Mouse (Mus musculus) cerebellum, postnatal 25 days (tissue): ENCODE data around the gene Phospho2.
A peak's percentile ranks its signal among the peaks of the same experiment; 100 is the strongest.
"Not testable (repeated sequence)": the region's sequence is repeated elsewhere in the genome, so short reads cannot be mapped to it uniquely, and the experiment has no call there.

ENCODE experiments used
- DNase-seq, 2 experiments: peaks; one replicate each; pipeline ENCODE4 v3.0.0; 2021; ENCODE audit warnings: mixed read lengths in 2 of 2

Phospho2 gene

DNA sequence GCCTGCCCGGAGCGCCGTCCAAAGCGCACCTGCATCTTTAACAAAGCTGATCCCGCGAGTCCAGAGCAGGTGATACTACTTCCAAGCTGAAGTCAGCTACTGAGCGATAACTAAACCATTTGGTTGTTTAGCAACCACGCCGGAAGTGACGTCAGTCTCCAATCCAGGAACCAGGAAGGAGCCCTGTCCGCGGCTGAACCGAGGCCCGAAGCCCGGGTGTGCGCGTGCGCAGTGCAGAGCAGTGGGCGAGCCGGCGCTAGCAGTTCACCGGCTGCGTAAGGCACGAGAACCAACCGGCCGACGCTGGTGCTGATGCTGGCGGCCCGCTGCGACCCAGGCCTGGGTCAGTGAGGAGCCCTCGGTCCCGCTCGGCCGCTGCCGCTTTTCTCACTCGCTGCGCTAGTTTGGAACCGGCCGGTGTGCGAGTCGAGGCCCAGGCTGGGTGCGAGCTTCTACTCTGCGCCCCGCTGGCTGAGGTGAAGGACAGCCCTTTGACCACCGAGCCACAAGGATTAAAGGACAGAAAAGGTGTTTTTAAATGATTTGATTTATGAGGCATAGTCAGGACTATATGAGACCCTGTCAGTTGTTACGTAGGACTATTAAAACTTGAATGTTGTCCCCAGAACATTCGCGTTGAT, at the start of gene Phospho2, which contains the start of gene Ccdc173:
TSS of gene Phospho2 (plus strand) at position 195 of the 641 bp plus-strand sequence.
TSS of gene Ccdc173 (minus strand) at position 147 of the 641 bp plus-strand sequence.
- peak; percentile 98 to 99 for DNase-seq

GRCm38 (mm10) chr2:69745091-69745490, 44.3 kb upstream of the Phospho2 start:
- DNase-seq, result peak in 1 of 2 experiments; percentile 21

- no peak for DNase-seq
Observed at GRCm38 (mm10) chr2:69760980-69761379, 28.4 kb upstream of the Phospho2 start.

DNA sequence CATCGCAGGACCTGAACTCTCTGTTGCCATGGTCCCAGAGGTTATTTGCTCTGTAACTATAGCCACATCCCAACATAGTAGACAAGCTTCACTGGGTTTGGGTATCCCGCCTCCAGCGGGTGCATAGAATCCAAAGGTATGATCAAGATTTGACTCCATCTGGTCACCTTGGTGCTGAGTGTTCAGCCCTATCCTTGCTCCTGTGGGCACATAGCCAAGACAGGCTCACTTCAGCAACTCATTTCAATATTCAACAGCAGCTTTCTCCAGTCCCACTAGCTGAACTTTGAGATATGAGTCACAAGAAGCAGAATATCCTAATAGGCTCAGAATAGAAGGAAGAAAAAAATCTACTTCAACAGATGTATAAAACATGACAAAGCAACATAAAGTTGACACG, 26.1 kb upstream of the Phospho2 start:
- no peak for DNase-seq

DNA sequence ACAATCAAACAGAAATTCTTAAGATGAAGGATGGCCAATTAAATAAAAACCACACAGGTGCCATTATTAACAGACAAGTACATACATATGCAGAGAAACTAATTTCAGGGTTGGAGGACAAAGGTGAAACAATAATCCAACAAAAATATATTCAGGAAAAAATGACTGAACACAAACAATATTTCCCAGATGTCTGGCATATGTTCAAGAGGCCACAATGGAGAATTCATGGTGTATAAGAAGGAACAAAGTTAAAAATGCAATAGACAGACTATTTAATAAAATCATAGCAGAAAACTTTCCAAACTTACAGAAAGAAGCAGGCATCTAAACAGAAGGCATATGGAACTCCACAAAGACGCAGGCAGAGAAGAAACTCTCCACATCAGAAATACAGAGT, 24.7 kb upstream of the Phospho2 start:
- DNase-seq, result no peak

DNA sequence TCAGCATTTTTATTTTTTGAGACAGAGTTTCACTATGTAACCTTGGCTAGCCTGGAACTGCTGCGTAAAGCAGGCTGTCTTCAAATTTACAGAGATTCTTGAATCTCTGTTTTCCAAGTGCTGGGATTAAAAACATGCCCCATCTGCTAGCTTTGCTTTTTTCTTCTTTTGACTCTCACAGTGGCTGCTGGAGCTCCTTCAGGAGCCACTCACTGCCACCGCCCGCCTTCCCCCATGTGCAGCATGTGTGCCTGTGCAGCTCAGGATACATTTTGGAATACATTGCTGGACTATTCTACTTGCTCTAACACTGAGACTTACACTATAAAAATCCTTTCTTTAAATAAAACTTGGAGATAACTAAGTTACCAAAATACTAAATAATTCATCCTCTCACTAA, 16.1 kb upstream of the Phospho2 start:
- no peak for DNase-seq

DNA sequence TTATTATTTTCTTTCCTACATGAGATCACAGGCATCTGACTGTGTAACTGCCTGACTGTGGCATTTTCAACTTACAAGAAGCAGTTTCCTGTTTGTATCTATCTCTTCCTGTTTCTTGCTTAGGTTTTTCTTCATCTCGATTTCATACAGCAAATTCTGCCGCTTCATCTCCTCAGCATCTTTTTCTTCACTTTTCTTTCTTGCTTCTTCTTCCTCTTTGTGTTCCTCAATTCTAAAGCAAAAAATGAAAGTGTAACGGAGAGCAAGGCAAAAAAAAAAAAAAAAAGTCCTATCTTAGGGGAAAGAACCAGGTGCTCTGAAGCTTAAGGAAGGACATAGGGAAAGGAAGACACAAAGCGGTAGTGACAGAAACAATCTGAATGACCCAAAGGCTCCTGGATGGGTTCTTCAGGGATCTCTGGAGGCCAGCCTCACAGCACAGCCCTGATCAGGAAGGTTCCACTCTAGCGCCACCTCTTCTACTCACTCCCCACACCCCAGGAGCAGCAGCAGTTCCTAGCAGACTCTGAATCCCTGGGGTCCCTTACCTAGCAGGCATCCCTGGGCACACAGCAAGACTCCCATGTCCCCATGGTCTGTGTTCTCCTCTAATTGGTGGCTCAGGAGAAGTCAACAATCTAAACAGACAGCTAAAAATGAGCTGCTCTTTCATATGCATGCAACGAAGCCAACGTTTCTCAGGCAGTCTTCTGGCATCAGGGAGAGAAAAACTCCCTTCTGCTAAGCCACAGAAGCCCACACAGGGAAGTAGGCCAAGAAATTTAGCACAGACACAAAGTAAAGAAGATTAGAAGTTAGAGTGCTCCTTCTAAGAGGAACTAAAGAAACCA, 11.2 kb upstream of the Phospho2 start:
- DNase-seq, result no peak

- DNase-seq, result peak in 1 of 2 experiments; percentile 18
Observed at GRCm38 (mm10) chr2:69778836-69779177, 10.6 kb upstream of the Phospho2 start.

- no peak for DNase-seq
Observed at GRCm38 (mm10) chr2:69788974-69789373, 449 bp upstream of the Phospho2 start.

- DNase-seq, result peak; percentile 90 to 92
Observed at GRCm38 (mm10) chr2:69790285-69790684, 862 bp downstream of the Phospho2 start.

GRCm38 (mm10) chr2:69790722-69791121, 1.3 kb downstream of the Phospho2 start:
- no peak for DNase-seq

DNA sequence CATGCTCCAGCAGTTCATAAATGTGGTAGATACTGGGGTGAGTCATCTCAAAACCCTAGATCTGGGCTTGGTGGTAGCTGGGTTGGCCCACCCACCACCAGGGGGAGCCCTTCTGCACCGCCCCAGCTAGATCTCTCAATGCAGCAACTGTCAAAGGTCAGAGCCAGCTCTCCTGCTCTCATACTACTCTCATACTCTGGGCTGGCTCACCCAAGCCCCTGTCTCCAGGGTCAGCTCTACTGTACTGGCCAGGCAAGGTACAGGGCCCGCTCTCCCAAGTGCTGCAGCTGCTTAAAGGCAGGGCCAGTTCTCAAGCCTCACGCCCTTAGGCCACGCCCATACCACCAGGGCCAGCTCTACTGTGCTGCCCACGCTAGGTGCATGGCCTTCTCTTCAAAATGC, 13.5 kb downstream of the Phospho2 start:
- peak; percentile 63 to 78 for DNase-seq

- no peak for DNase-seq
Observed at GRCm38 (mm10) chr2:69803756-69804155, 14.3 kb downstream of the Phospho2 start.

- DNase-seq, result not testable (repeated sequence)
Observed at GRCm38 (mm10) chr2:69804663-69805062, 15.2 kb downstream of the Phospho2 start.

GRCm38 (mm10) chr2:69810169-69810568, 20.7 kb downstream of the Phospho2 start:
- DNase-seq, result no peak

GRCm38 (mm10) chr2:69811349-69811748, 21.9 kb downstream of the Phospho2 start:
- DNase-seq, result not testable (repeated sequence)

DNA sequence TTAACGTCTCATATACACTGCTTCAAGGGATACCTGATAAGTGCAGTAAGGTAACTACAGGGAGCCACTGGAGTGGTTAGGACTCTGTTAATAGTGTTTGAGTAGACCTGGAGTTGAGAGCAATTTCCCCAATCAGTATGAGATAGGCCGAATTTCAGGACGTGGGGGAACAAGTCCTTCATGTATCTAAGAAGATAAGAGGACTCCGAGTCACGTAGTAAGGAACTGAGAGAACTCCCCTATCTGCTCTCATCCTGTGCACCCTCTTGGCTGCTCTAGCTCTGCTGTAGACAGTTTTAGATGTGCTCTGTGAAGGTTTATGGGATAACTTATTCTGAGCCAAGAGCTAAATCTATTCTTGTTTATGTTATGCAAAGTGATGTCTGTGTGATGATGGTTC, 27.2 kb downstream of the Phospho2 start:
- no peak for DNase-seq

GRCm38 (mm10) chr2:69818350-69819085, 29.1 kb downstream of the Phospho2 start:
- no peak for DNase-seq

GRCm38 (mm10) chr2:69820201-69820600, 30.8 kb downstream of the Phospho2 start:
- DNase-seq, result no peak

- peak in 1 of 2 experiments; percentile 13 for DNase-seq
Observed at GRCm38 (mm10) chr2:69821711-69822110, 32.3 kb downstream of the Phospho2 start, which contains the start of gene Klhl23. TSS of gene Klhl23 (plus strand) at chr2:69821944.

- peak in 1 of 2 experiments; percentile 79 for DNase-seq
Observed at GRCm38 (mm10) chr2:69822361-69823128, 33.1 kb downstream of the Phospho2 start.

DNA sequence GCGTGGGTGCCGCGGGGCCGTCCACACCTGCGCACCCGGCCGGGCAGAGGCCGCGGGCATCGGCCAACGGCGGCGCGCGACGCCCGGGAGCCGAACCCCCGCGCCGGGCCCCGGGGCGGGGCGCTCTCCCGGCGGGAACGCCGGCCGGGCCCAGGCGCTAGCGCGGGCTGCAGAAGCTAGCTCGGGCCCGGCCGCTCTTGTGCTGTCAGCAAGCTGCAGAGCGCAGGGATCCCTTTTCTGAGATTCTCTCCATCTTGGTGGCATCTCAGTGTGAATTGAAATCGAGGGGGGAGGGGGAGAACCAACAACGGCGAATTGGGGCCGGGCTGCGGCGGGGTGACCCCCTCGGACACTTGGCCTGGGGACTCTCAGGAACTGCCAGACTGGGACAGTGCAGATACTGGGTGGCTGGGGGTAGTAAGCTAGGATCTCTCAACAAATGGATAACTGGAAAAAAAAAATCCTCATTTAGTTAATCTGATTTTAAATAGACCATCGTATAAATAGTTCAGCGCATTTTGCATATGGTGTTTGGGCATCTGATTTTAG, 33.8 kb downstream of the Phospho2 start:
- DNase-seq, result peak in 1 of 2 experiments; percentile 78
